Mouse (Mus musculus) ES-E14 (cell line): ENCODE results near the gene Actr2. TPM values are rescaled to one million over a fixed set of nuclear protein-coding genes. Genes with fewer than 3 reads are reported as not detected.
A peak's percentile ranks its signal among the peaks of the same experiment; 100 is the strongest.
"Not testable (repeated sequence)": the region's sequence is repeated elsewhere in the genome, so short reads cannot be mapped to it uniquely, and the experiment has no call there.

Experiments
- DNase-seq: peaks from one replicate; pipeline ENCODE4 v3.0.0-alpha.2; 2013; ENCODE audit warnings: low read depth, low spot score
- H3K27ac ChIP-seq: 2 replicates; pipeline ENCODE4 v1.5.1; 2012; ENCODE audit warnings: low read depth, mild to moderate bottlenecking, low read length, moderate library complexity, mixed read lengths; ENCODE audit not compliant: poor library complexity, insufficient read depth, severe bottlenecking
- H3K36me3 ChIP-seq: 2 replicates; pipeline ENCODE4 v1.6.1; 2012; ENCODE audit warnings: mild to moderate bottlenecking, low read length, moderate library complexity, mixed read lengths; ENCODE audit not compliant: control insufficient read depth, poor library complexity, insufficient read depth, severe bottlenecking
- H3K4me1 ChIP-seq, 2 experiments: fragments of 150-350 bp in 1 of 2; sonication (generic) in 1 of 2; 2 replicates each; pipeline ENCODE4 v1.6.1; 2012; ENCODE audit warnings: low read length in 2 of 2, mild to moderate bottlenecking in 1 of 2, mixed read lengths in 1 of 2; ENCODE audit not compliant: control insufficient read depth in 2 of 2, insufficient read depth in 2 of 2, poor library complexity in 1 of 2
- H3K4me3 ChIP-seq, 2 experiments: fragments of 150-350 bp in 1 of 2; sonication (generic) in 1 of 2; 2 replicates each; pipeline ENCODE4 v1.5.1; 2012; ENCODE audit warnings: low read length in 2 of 2, low read depth in 1 of 2, mild to moderate bottlenecking in 1 of 2, mixed read lengths in 1 of 2; ENCODE audit not compliant: insufficient read depth in 1 of 2, poor library complexity in 1 of 2, severe bottlenecking in 1 of 2
- H3K9ac ChIP-seq: 2 replicates; pipeline ENCODE4 v1.6.1; 2012; ENCODE audit warnings: low read depth, mild to moderate bottlenecking, low read length, mixed read lengths; ENCODE audit not compliant: poor library complexity, insufficient read depth, severe bottlenecking
- H3K9me3 ChIP-seq: fragments of 150-350 bp; sonication (generic); 2 replicates; pipeline ENCODE4 v1.6.1; 2012; ENCODE audit warnings: low read depth, mild to moderate bottlenecking, low read length; ENCODE audit not compliant: control insufficient read depth, insufficient read depth
- CHD2 ChIP-seq: IDR thresholded peaks from 2 replicates; pipeline ENCODE4 v1.6.1; 2014; ENCODE audit warnings: mild to moderate bottlenecking, low read depth, low read length, inconsistent platforms
- HCFC1 ChIP-seq: IDR thresholded peaks from 2 replicates; pipeline ENCODE4 v1.6.1; 2012; ENCODE audit warnings: low read length, inconsistent platforms, borderline replicate concordance; ENCODE audit not compliant: insufficient read depth
- MAFK ChIP-seq: IDR thresholded peaks from 2 replicates; pipeline ENCODE4 v1.6.1; 2014; ENCODE audit warnings: mild to moderate bottlenecking, low read depth, low read length, inconsistent platforms; ENCODE audit not compliant: insufficient read depth
- ZC3H11A ChIP-seq: IDR thresholded peaks from 2 replicates; pipeline ENCODE4 v1.6.1; 2012; ENCODE audit warnings: low read depth, mild to moderate bottlenecking, inconsistent platforms, low read length, borderline replicate concordance
- ZNF384 ChIP-seq: IDR thresholded peaks from 2 replicates; pipeline ENCODE4 v1.6.1; 2012; ENCODE audit warnings: low read depth, low read length, inconsistent platforms
- in situ Hi-C, 2 experiments: fragments of 600-800 bp; cut with MboI; formaldehyde crosslinking; loops; one replicate each; pipeline ENCODE4 v1.15.1; 2025; ENCODE audit warnings: low sequenced_read_pairs in 2 of 2, inconsistent platforms in 1 of 2; ENCODE audit not compliant: unreplicated experiment in 2 of 2
- total RNA-seq: library from RNA; depleted of rRNA; stranded (reverse); fragments of 300-350 nt; gene quantifications from 2 replicates; pipeline ENCODE4 v1.2.3, GENCODE M21; 2012

Gene Actr2
- total RNA-seq, 1 experiment, result 107 TPM

GRCm38 (mm10) chr11:20136314-20136713 is 23.6 kb upstream of the Actr2 start:
- Histone ChIP-seq H3K4me3 (no peak overlapping the region), H3K9ac (no peak overlapping the region), H3K36me3 (no peaks in the 10 kb centered on the region), H3K27ac (no peak overlapping the region; the same call in 1 of the 2 replicates), H3K4me1 (peaks cover 10 to 12% of the 10 kb centered on the region in 2 experiments), H3K9me3 (no peaks in the 10 kb centered on the region)
- no peak for TF ChIP-seq ZNF384
- TF ChIP-seq CHD2, result no peak
- TF ChIP-seq HCFC1, result no peak
- no peak for TF ChIP-seq ZC3H11A
- TF ChIP-seq MAFK, result no peak
- no peak for DNase-seq
- in situ Hi-C loops, result no loop called here

- H3K4me3 ChIP-seq, DNase-seq, H3K36me3 ChIP-seq, H3K9ac ChIP-seq, H3K9me3 ChIP-seq, in situ Hi-C loops: not testable (repeated sequence)
- Histone ChIP-seq H3K4me1 (peaks cover 10 to 12% of the 10 kb centered on the region in 2 experiments), H3K27ac (peak overlapping the region; percentile 63; the same call in 1 of the 2 replicates)
Measured at GRCm38 (mm10) chr11:20134869-20135268, 22.2 kb upstream of the Actr2 start.

- no peak for DNase-seq
- no peak for TF ChIP-seq MAFK
- TF ChIP-seq ZC3H11A, result no peak
- TF ChIP-seq HCFC1, result no peak
- no peak for TF ChIP-seq CHD2
- no peak for TF ChIP-seq ZNF384
- Histone ChIP-seq H3K9me3 (peaks cover 5% of the 10 kb centered on the region; the same call in 1 of the 2 replicates), H3K4me3 (no peak overlapping the region), H3K36me3 (no peaks in the 10 kb centered on the region), H3K9ac (no peak overlapping the region), H3K4me1 (peaks cover 8 to 12% of the 10 kb centered on the region in 2 experiments), H3K27ac (peak overlapping the region; percentile 85; the same call in 1 of the 2 replicates)
- in situ Hi-C loops, result no loop called here
Measured at GRCm38 (mm10) chr11:20133721-20134120, 21.0 kb upstream of the Actr2 start.

- DNase-seq, result peak; percentile 73
- Histone ChIP-seq H3K9me3 (peaks cover 5% of the 10 kb centered on the region), H3K9ac (no peak overlapping the region), H3K27ac (peak overlapping the region; percentile 85; the same call in 1 of the 2 replicates), H3K4me3 (no peak overlapping the region), H3K4me1 (peaks cover 8 to 11% of the 10 kb centered on the region in 2 experiments), H3K36me3 (no peaks in the 10 kb centered on the region; the same call in 1 of the 2 replicates)
- TF ChIP-seq ZNF384, result 0 out of 2 replicates have a peak, but pooled peaks have one; percentile 7
- no peak for TF ChIP-seq HCFC1
- peak; percentile 87 for TF ChIP-seq ZC3H11A
- in situ Hi-C loops, result no loop called here
Measured at GRCm38 (mm10) chr11:20132955-20133562, 20.3 kb upstream of the Actr2 start.
